Mouse (Mus musculus) adrenal gland, postnatal 4 days (tissue): ENCODE measurements around the gene Olfr701. TPM values are rescaled to one million over a fixed set of nuclear protein-coding genes. Genes with fewer than 3 reads are reported as not detected.

ENCODE experiments used
- DNase-seq, 2 experiments: peaks; one replicate each; pipeline ENCODE4 v3.0.0; 2021 to 2022; ENCODE audit warnings: low spot score in 2 of 2, mixed read lengths in 2 of 2
- long read RNA-seq, 2 experiments: library from polyadenylated mRNA; stranded (forward); transcript quantifications; one replicate each; pipeline ENCODE4 v2.0.0; 2021
- total RNA-seq, 2 experiments: library from RNA; stranded (reverse); gene quantifications; 2 replicates each; pipeline ENCODE4 v1.2.3; 2021

Gene Olfr701
- not detected for total RNA-seq
- long read RNA-seq, experiment 1: 0 reads
- long read RNA-seq, experiment 2: 0 reads

DNA sequence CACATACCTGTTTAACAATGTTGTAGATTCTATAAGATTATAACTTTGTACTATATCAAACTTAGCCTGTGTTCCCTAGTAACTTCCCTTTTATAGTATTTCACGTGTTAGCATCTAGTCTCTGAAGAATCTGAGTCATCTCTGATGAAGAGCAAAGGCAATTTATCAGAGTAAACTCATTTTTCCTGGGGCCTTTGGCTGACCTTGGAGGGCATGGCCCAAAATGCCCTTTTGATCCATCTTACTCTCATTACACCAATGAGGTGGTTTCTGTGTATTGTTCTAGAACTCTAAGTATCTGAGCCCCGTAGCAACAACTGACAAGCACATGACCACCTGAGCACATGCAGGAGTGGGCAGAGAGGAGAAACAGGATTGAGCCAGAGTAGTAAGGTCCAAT, at the start of gene Olfr701:
Gene Olfr701, plus strand, starts transcription at position 301 of the 400 bp plus-strand sequence.
- no peak for DNase-seq

DNA sequence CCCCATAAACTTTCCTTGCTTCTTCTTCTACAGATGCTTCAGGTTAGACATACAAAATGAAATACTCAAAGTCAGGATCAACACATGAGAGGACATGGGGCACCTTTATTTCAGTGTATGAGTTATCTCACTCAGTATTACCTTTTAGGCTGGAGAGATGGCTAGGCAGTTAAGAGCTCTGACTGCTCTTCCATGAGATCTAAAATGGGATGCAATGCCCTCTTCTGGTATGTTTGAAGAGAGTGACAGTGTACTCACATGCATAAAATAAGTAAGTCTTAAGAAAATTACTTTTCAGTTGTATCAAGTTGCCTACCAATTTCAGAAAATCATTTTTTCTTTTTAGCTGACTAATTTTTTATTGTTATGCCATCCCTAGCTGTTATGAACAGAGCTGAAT, 25.6 kb upstream of the Olfr701 start:
- DNase-seq: no peak

DNA sequence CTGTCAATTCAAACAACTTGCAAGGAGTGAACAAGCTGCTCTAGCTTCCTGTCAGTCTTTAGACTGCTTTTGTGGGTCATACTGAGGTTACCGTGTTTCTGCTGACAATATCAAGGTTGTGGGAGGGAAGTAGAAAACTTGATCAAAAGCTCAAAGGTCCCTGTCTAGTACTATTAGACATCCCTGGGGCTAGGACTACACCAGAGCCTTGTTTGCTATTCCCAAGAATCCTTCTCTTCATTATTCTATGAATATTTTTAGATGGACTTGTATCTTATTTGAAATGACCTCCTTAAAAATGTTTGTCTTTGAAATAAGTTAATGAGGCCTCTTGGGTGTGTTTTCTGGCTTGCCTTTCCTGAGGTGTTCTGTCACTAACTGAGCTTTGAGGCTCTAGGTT, 20.8 kb upstream of the Olfr701 start, which contains the start of gene Olfr699:
Gene Olfr699, minus strand, starts transcription at position 101 of the 400 bp plus-strand sequence.
- DNase-seq: no peak

DNA sequence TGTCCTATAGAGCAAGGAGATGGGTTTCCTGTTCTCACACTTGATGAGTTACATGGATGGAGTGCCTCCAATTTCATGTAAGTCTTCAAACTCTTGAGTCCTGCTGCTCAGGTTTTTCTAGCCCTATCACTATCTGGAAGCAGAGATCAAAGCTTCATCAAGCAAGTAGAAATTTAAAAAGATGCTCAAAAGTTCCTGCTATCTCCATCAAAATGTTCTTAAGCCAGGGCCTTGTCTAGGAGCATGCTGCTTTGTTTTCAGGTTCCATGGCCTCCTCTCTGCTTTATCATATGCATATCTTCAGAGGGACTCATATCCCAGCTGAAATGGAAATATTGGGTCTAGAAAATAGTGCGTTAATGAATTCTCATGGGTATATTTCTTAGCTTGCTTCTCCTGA, 5.2 kb upstream of the Olfr701 start, which contains the start of gene Olfr700:
Gene Olfr700, minus strand, starts transcription at position 101 of the 400 bp plus-strand sequence.
- no peak for DNase-seq

DNA sequence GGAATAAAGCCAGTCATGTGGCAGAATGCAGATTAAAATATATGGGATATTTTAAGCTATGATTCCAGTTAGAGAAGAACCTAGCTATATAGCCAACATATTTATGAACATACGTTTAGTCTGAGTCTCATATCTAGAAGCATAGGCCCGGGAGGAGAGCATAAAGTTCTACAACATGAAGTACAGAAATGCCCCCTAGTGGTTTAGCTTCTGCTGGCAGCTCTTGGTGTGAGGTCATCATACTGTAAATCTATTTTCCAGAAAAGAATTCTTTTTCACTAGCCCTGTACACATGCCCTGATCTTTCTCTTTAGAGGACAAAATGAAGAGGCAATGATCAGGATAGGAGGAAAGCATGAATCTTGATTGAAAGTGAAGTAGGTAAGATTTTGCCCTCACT, 1.8 kb downstream of the Olfr701 start:
- DNase-seq: no peak

DNA sequence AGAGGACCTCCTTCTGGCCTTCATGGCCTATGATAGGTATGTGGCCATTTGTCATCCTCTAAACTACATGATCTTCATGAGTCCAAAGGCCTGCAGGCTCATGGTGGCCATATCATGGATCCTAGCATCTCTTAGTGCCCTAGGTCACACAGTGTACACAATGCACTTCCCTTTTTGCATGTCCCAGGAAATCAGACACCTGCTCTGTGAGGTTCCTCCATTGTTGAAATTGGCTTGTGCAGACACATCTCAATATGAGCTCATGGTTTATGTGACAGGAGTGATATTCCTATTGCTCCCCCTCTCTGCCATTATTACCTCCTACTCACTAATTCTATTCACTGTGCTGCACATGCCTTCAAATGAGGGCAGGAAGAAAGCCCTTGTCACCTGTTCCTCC, 4.5 kb downstream of the Olfr701 start:
- DNase-seq: no peak

DNA sequence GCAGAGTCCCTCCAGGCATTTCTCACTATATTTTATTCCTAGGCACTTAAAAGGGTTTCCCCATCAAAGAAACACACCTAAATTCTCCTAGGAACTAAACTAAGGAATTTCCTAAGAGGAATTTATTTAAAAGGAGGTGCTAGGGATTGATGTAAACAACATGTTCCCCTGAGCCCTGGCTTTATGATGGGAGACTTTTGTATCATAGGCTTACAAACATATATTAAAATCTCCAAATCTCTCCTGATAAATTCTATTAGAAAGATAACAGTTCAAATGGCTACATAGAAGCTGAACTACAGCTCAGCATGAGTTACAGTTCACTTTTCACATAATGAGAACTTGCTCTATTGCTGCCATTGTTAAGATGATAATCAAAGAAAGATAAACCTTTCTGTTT, 19.9 kb downstream of the Olfr701 start, which contains the start of gene Olfr702:
Gene Olfr702, minus strand, starts transcription at position 101 of the 400 bp plus-strand sequence.
- no peak for DNase-seq

DNA sequence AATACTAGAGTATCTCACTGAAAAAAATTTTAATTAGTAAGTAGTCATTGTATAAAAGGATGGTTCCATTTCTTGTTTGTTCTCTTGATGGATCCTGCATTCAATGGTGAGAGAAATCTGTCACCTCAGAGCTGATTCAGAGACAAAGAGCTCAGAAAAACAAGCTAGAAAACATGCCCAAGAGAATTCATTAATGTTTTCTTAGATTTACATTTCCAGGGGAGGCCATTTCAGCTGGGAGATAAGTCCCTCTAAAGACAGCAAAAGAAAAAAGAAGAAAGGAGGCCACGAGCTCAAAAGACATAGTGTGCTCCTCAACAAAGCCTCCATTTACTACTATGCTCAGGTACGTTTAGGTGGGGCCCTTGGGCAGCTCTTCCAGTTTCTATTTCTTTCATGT, 29.1 kb downstream of the Olfr701 start, which contains the start of gene Olfr703:
Gene Olfr703, plus strand, starts transcription at position 301 of the 400 bp plus-strand sequence.
- no peak for DNase-seq

DNA sequence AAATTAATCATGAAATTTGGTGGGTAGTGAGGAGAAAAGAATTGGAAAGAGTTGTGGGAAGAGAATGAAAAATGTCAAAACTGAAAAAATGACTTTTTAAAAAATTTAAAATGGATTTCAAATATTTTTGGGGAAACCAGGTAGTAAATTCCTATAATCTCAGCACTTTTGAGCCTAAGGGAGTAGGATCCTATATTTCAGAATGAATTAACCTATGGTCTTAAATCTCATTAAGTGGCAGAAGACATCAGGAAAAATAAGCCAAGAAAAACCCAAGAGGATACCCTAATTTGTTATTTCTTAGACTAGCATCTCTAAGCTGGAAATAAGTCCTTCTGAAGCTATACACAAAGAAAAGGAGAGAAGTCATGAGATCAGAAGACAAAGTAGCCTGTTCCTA, 49.0 kb downstream of the Olfr701 start, which contains the start of gene Olfr704:
Gene Olfr704, plus strand, starts transcription at position 301 of the 400 bp plus-strand sequence.
- DNase-seq: no peak

Other genes with a start within 250 kb of the Olfr701 start
- gene Olfr693, start 133.5 kb upstream of the Olfr701 start, total RNA-seq: not detected
- gene Olfr694, start 122.3 kb upstream of the Olfr701 start, total RNA-seq: not detected
- gene Olfr695, start 97.7 kb upstream of the Olfr701 start, total RNA-seq: not detected
- not detected for gene Olfr697, start 71.7 kb upstream of the Olfr701 start, total RNA-seq
- not detected for gene Olfr698, start 58.7 kb upstream of the Olfr701 start, total RNA-seq
- gene Olfr699, start 20.9 kb upstream of the Olfr701 start, total RNA-seq: not detected
- not detected for gene Olfr700, start 5.3 kb upstream of the Olfr701 start, total RNA-seq
- not detected for gene Olfr702, start 19.8 kb downstream of the Olfr701 start, total RNA-seq
- not detected for gene Olfr703, start 29.2 kb downstream of the Olfr701 start, total RNA-seq
- gene Olfr704, start 49.1 kb downstream of the Olfr701 start, total RNA-seq: not detected
- not detected for gene Olfr705, start 62.8 kb downstream of the Olfr701 start, total RNA-seq
- gene Olfr706, start 74.0 kb downstream of the Olfr701 start, total RNA-seq: not detected
- not detected for gene Olfr707, start 87.1 kb downstream of the Olfr701 start, total RNA-seq
- not detected for gene Olfr1532-ps1, start 93.9 kb downstream of the Olfr701 start, total RNA-seq
- gene Olfr709-ps1, start 118.1 kb downstream of the Olfr701 start, total RNA-seq: under 1 TPM; 0.06 to 0.08 TPM
- gene Olfr710, start 134.2 kb downstream of the Olfr701 start, total RNA-seq: not detected
- gene Olfr6, start 149.8 kb downstream of the Olfr701 start, total RNA-seq: not detected
- gene Olfr711, start 161.3 kb downstream of the Olfr701 start, total RNA-seq: not detected
- gene Olfr2, start 191.9 kb downstream of the Olfr701 start, total RNA-seq: not detected
- gene Olfr713, start 217.0 kb downstream of the Olfr701 start, total RNA-seq: not detected